Mouse (Mus musculus): Measurements from ENCODE around the gene Aatf. TPM values are rescaled to one million over a fixed set of nuclear protein-coding genes. Genes with fewer than 3 reads are reported as not detected.

Aatf gene
- polyA plus RNA-seq (2015; fragmentation: Nextera tagmentation; extraction: Ambion mirVana) = 56.9 and 57.4 TPM in 2 replicates

GRCm38 (mm10) chr11:84513171-84514116, at the start of gene Aatf:
Gene Aatf, minus strand, starts transcription at chr11:84513522.
- Histone ChIP-seq H3K27ac (peak within 1 kb of the TSS; percentile 94), H3K9ac (peak within 1 kb of the TSS; percentile 86), H3K4me2 (peak within 1 kb of the TSS; percentile 93), H3K9me3 (no peaks in the 10 kb centered on the region), H3K36me3 (peaks cover 9% of the 10 kb centered on the region), H3K27me3 (peaks cover 32% of the 10 kb centered on the region), H3K4me1 (replicated peaks) (peaks cover 38% of the 10 kb centered on the region), H3K4me3 (peak within 1 kb of the TSS; percentile 73)
- peak; percentile 97 for ATAC-seq (ENCODE audit: low FRiP score)
- under 1% methylated on average over 80 of the region's 80 CpGs for WGBS

- H3K9ac ChIP-seq = peak overlapping the region; percentile 43; the same call in 1 of the 2 replicates
- no peak overlapping the region for H3K4me3 ChIP-seq
- H3K27me3 ChIP-seq = peaks cover 7% of the 10 kb centered on the region; the same call in 1 of the 2 replicates
- H3K4me2 ChIP-seq = 0 out of 2 replicates have a peak overlapping the region, but pooled peaks have one; percentile 10
- peaks cover 34% of the 10 kb centered on the region for H3K4me1 ChIP-seq (replicated peaks)
- H3K36me3 ChIP-seq = no peaks in the 10 kb centered on the region
- H3K27ac ChIP-seq = peak overlapping the region; percentile 48
- no peak; the same call in 1 of the 2 replicates for ATAC-seq (ENCODE audit: low FRiP score)
- H3K9me3 ChIP-seq = no peaks in the 10 kb centered on the region
- WGBS = 7% methylated on average over 9 of the region's 9 CpGs
Measured at GRCm38 (mm10) chr11:84562758-84563347, 49.5 kb upstream of the Aatf start.

GRCm38 (mm10) chr11:84561546-84561945, 48.2 kb upstream of the Aatf start:
- H3K4me3 ChIP-seq = no peak overlapping the region
- H3K36me3 ChIP-seq = no peaks in the 10 kb centered on the region
- peaks cover 21% of the 10 kb centered on the region for H3K4me1 ChIP-seq (replicated peaks)
- H3K9me3 ChIP-seq = no peaks in the 10 kb centered on the region
- H3K4me2 ChIP-seq = no peak overlapping the region
- ATAC-seq (ENCODE audit: low FRiP score) = no peak
- WGBS = 81% methylated on average over 5 of the region's 5 CpGs
- H3K27ac ChIP-seq = no peak overlapping the region
- H3K27me3 ChIP-seq = peaks cover 9% of the 10 kb centered on the region; the same call in 1 of the 2 replicates
- H3K9ac ChIP-seq = no peak overlapping the region

- Histone ChIP-seq H3K36me3 (no peaks in the 10 kb centered on the region), H3K4me1 (replicated peaks) (peaks cover 5% of the 10 kb centered on the region), H3K27ac (no peak overlapping the region), H3K4me2 (no peak overlapping the region), H3K9ac (no peak overlapping the region), H3K9me3 (no peaks in the 10 kb centered on the region), H3K27me3 (peaks cover 23% of the 10 kb centered on the region), H3K4me3 (no peak overlapping the region)
- WGBS = 80% methylated on average over 14 of the region's 14 CpGs
- no peak for ATAC-seq (ENCODE audit: low FRiP score)
Measured at GRCm38 (mm10) chr11:84553821-84554450, 40.6 kb upstream of the Aatf start.

GRCm38 (mm10) chr11:84551296-84551695, 38.0 kb upstream of the Aatf start:
- no peak overlapping the region for H3K4me3 ChIP-seq
- peaks cover 13% of the 10 kb centered on the region for H3K4me1 ChIP-seq (replicated peaks)
- H3K27ac ChIP-seq = no peak overlapping the region
- no peak overlapping the region for H3K9ac ChIP-seq
- peaks cover 29% of the 10 kb centered on the region for H3K27me3 ChIP-seq
- no peaks in the 10 kb centered on the region for H3K36me3 ChIP-seq
- 83% methylated on average over 4 of the region's 4 CpGs for WGBS
- ATAC-seq (ENCODE audit: low FRiP score) = no peak
- H3K9me3 ChIP-seq = no peaks in the 10 kb centered on the region
- no peak overlapping the region for H3K4me2 ChIP-seq

GRCm38 (mm10) chr11:84549258-84549791, 36.0 kb upstream of the Aatf start:
- H3K4me2 ChIP-seq = no peak overlapping the region
- peaks cover 13% of the 10 kb centered on the region for H3K4me1 ChIP-seq (replicated peaks)
- no peak overlapping the region for H3K4me3 ChIP-seq
- H3K9ac ChIP-seq = no peak overlapping the region
- WGBS = 57% methylated on average over 6 of the region's 6 CpGs
- H3K27me3 ChIP-seq = peaks cover 39% of the 10 kb centered on the region
- H3K27ac ChIP-seq = no peak overlapping the region
- no peaks in the 10 kb centered on the region for H3K9me3 ChIP-seq
- H3K36me3 ChIP-seq = no peaks in the 10 kb centered on the region
- no peak for ATAC-seq (ENCODE audit: low FRiP score)

GRCm38 (mm10) chr11:84548293-84548692, 35.0 kb upstream of the Aatf start:
- Histone ChIP-seq H3K9ac (no peak overlapping the region), H3K4me2 (no peak overlapping the region), H3K9me3 (no peaks in the 10 kb centered on the region), H3K36me3 (no peaks in the 10 kb centered on the region), H3K27ac (0 out of 2 replicates have a peak overlapping the region, but pooled peaks have one; percentile 8), H3K27me3 (peaks cover 39% of the 10 kb centered on the region), H3K4me1 (replicated peaks) (peaks cover 13% of the 10 kb centered on the region), H3K4me3 (no peak overlapping the region)
- no peak for ATAC-seq (ENCODE audit: low FRiP score)
- WGBS = 25% methylated on average over 2 of the region's 2 CpGs

- 10% methylated on average over 4 of the region's 4 CpGs for WGBS
- no peaks in the 10 kb centered on the region for H3K9me3 ChIP-seq
- H3K9ac ChIP-seq = 0 out of 2 replicates have a peak overlapping the region, but pooled peaks have one; percentile 43
- H3K27me3 ChIP-seq = peaks cover 53% of the 10 kb centered on the region; the same call in 1 of the 2 replicates
- H3K27ac ChIP-seq = peak overlapping the region; percentile 45; the same call in 1 of the 2 replicates
- H3K4me3 ChIP-seq = no peak overlapping the region
- peaks cover 19% of the 10 kb centered on the region for H3K4me1 ChIP-seq (replicated peaks)
- ATAC-seq (ENCODE audit: low FRiP score) = no peak
- no peak overlapping the region for H3K4me2 ChIP-seq
- H3K36me3 ChIP-seq = peaks cover 18% of the 10 kb centered on the region
Measured at GRCm38 (mm10) chr11:84539981-84540380, 26.7 kb upstream of the Aatf start.

GRCm38 (mm10) chr11:84529797-84530703, 16.7 kb upstream of the Aatf start:
- 9% methylated on average over 14 of the region's 14 CpGs for WGBS
- H3K27me3 ChIP-seq = peaks cover 97% of the 10 kb centered on the region
- no peaks in the 10 kb centered on the region for H3K9me3 ChIP-seq

GRCm38 (mm10) chr11:84529143-84529755, 15.9 kb upstream of the Aatf start:
- ATAC-seq (ENCODE audit: low FRiP score) = no peak
- Histone ChIP-seq H3K4me2 (peak overlapping the region; percentile 58), H3K4me1 (replicated peaks) (peaks cover 78% of the 10 kb centered on the region), H3K4me3 (peak overlapping the region; percentile 64), H3K9me3 (no peaks in the 10 kb centered on the region), H3K27ac (peak overlapping the region; percentile 96), H3K36me3 (no peaks in the 10 kb centered on the region), H3K27me3 (peaks cover 95% of the 10 kb centered on the region), H3K9ac (peak overlapping the region; percentile 93)
- WGBS = under 1% methylated on average over 24 of the region's 24 CpGs

More at GRCm38 (mm10) chr11:84529797-84530703, 16.7 kb upstream of the Aatf start:
- H3K4me1 ChIP-seq (replicated peaks) = peaks cover 74% of the 10 kb centered on the region
- H3K9ac ChIP-seq = peak overlapping the region; percentile 93
- peak overlapping the region; percentile 58 for H3K4me2 ChIP-seq
- peak overlapping the region; percentile 64 for H3K4me3 ChIP-seq
- H3K36me3 ChIP-seq = peaks cover 2% of the 10 kb centered on the region
- peak overlapping the region; percentile 96 for H3K27ac ChIP-seq
- ATAC-seq (ENCODE audit: low FRiP score) = no peak
